Mouse (Mus musculus) 416B (cell line): ENCODE results near the gene Chrnb1.

ENCODE experiments used
- DNase-seq: peaks from one replicate; pipeline ENCODE4 v3.0.0; 2011; ENCODE audit warnings: low read depth

Gene Chrnb1

DNA sequence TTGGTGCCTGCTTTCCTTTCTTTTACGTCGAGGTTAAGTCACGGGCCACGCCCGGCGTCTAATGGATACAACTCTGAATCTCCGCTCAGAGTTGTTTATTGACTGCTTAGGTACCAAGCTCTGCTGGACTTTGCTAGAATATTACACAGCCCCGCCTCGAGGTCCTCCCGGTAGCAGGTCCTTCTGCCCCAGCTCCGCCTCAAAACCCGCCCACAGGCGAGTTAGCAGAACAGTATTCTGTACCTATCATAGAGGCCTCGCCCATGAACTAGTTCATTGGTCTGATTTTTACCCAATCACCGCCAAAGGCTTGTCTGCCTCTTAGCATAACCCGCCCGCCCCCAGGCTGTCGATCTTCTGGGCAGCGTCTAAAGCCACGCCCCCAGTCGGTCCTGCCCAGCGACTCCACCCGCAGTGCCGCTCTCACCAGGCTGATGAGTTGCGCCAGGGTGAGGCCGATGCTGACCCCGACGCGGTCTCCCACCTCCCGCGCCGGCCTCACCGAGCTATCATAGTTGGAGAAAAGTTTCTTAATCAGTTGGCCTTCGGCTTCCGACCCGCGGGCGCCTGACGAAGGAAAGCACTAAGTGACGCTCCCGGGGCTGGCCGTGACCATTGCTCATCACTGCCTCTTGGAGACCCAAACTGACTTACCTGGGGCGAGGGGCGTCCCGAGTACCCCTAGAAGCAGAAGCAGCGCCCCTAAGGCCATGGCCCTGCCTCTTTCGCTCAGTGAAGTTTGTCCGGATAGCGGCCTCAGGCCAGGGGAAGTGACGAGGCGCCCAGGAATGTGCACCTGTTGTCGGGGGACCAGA lies at the start of gene Chrnb1:
TSS of gene Chrnb1 (minus strand) at position 776 of the 815 bp plus-strand sequence.
- peak; percentile 99 for DNase-seq

DNA sequence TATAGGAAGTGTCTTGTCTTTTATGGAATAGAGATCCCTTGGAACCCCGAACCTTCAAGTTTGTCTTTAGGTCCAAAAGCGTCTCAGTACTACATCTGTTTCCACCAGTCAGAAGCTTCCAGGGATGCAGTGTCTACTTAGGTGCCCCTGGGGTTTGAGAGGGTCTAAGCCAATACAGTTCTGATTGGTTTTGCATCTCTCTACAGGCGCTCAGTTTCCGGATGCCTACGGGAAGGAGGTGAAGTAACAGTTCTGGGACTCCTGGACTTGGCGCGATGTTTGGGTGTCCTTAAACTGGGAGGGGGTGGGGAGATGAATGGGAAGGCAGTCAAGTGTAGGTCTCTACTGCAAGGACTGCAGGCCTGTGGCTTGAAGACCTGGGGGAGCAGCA lies 43.0 kb upstream of the Chrnb1 start:
- DNase-seq, result peak; percentile 72

GRCm38 (mm10) chr11:69837952-69838713 lies 42.4 kb upstream of the Chrnb1 start, which contains the start of gene Tmem256:
Gene Tmem256 (plus strand): TSS chr11:69838514.
- DNase-seq, result peak; percentile 100

- no peak for DNase-seq
Observed at GRCm38 (mm10) chr11:69837604-69837951, 41.8 kb upstream of the Chrnb1 start, which contains the start of gene Nlgn2. Gene Nlgn2 (minus strand): TSS chr11:69837784.

- peak; percentile 24 for DNase-seq
Observed at GRCm38 (mm10) chr11:69836703-69837576, 41.2 kb upstream of the Chrnb1 start.

- DNase-seq, result no peak
Observed at GRCm38 (mm10) chr11:69835966-69836335, 40.2 kb upstream of the Chrnb1 start.

- no peak for DNase-seq
Observed at GRCm38 (mm10) chr11:69835326-69835965, 39.7 kb upstream of the Chrnb1 start.

DNA sequence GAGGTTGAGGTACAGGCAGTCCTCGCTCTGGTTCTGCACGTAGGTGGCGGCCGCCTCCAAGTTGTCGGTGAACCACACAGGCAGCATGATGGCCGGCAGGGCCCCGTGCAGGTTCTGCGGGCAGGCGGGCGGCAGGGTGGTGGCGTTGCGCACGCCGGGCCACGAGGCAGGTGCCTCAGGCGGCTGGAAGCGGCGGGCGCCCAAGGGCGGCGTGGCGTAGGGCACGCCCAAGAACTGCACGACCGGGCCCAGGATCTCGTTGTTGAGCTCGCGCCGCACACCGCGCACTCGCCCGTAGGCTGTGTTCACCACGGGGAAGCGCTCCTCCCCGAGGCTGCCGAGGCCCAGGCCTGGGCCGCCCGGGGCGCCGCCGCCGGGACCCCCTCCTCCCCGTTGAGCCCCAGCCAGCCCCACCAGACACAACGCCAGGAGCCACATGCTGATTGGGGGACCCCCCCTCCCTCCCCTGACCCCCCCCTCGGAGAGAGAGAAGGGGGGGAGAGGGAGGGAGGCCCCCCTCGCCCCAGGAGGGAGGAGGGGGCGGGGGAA lies 38.3 kb upstream of the Chrnb1 start:
- DNase-seq, result no peak

DNA sequence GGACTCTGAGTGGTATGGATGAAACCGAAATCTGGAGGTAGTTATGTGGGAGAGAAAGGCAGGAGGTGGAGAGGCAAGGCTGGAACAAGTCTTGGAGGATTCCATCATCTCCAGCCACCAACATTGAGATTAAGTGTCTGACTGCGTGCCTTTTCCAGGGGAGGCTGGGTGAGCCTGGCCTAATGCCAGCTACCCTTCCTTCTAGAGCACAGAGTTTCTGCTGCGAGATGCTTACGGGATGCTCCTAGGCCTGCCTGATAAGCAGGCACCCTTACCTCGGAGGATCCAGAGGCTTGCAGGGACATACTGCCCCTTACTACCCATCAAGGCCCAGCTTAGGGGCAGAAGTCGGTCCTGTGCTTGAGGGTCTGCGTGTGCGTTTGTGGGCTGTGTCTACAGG lies 37.8 kb upstream of the Chrnb1 start:
- no peak for DNase-seq

GRCm38 (mm10) chr11:69828832-69829231 lies 33.1 kb upstream of the Chrnb1 start:
- DNase-seq, result no peak

DNA sequence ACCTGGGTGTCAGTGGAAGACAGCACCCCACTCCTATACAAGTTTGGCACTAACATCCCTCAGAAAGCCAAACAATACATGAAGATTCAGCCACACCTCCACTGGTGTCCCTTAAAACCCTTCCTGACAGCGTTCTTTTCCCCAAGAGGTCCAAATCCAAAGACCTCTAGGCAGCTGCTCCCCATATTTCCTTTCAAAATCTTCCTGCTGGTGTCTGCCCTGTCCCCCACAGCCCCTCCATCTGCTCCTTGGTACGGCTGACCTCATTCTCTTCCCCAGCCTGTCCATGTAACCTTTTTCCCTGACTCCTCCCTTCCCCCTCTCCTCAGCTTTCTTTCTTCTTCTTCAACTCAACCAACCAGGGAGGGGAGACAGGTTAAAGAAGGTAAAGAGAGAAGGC lies 27.7 kb upstream of the Chrnb1 start:
- no peak for DNase-seq

DNA sequence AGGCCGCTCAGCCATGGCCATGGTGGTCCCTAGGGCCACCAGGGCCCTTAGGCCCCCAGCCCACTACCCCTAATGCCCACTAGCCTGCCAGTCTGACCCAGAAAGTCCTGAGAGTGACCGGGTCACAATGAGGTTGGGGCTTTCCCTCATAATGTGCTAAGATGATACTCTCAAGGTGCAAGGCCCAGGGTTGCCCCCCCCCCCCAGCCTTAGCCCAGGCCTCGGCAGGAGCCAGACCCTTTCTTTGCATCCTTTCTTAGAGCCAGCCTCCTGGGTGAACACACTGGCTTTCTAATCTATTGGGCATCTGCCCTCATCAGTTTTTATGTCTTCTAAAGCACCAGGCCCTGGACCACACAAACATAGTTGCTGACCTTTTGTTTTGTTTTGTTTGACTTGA lies 26.3 kb upstream of the Chrnb1 start, which contains the start of gene Spem1:
TSS of gene Spem1 (minus strand) at position 101 of the 400 bp plus-strand sequence.
- DNase-seq, result no peak

DNA sequence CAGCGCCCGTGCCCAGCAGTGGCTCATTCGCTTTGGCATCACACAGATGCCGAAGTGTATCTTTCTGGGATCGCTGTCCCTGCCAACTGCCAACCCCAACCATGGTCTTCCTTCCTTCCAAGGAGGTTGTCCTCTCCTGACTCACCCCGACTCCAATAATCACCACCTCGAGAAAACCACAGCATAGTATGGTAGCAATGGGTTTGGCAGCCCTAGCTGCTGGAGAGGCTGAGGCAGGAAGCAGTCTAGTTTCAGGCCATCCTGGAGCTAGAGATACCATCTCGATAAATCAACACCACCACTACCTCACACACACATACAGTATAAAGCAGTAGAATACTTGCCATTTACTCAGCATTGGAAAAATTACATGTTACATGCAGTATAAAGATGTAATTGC lies 23.1 kb upstream of the Chrnb1 start:
- DNase-seq, result peak; percentile 90

- no peak for DNase-seq
Observed at GRCm38 (mm10) chr11:69818365-69818764, 22.6 kb upstream of the Chrnb1 start, which contains the start of gene Spem2. Gene Spem2 (minus strand): TSS chr11:69818465.

GRCm38 (mm10) chr11:69816520-69816919 lies 20.8 kb upstream of the Chrnb1 start:
- no peak for DNase-seq

DNA sequence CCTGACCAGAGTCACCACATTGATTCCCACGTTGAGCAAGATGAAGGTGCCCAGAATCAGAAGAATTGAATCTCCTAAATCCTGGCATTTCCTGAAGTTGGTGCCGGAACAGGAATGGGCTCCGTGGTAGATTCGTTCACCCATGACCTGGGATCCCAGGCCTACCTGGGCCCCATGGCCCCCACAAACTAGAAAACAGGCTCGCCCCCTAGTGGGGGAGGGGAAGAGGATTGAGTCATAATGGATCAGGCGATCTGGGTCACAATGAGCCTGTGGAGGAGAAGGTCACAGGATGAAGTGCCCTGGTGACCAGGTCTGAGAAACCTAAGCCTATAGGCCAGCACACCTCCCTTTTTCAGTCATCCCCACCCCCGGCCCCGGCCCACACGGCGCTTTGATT lies 19.4 kb upstream of the Chrnb1 start, which contains the start of gene Gm39566:
TSS of gene Gm39566 (minus strand) at position 144 of the 400 bp plus-strand sequence.
- no peak for DNase-seq

DNA sequence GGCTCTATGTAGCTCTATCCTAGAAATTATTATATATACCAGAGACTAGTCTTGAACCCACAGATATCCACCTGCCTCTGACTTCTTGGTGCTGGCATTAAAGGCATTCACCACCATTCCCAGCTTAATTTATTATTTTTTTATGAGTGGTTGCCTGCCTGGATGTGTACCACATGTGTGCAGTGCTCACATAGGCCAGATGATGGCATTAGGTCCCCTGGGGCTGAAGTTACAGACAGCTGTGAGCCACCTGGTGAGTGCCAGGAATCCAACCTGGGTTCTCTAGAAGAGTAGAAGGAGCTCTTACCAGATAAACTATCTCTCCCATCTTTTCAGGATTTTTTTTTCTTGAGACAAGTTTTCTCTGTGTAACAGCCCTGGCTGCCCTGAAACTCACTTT lies 14.5 kb upstream of the Chrnb1 start:
- no peak for DNase-seq

DNA sequence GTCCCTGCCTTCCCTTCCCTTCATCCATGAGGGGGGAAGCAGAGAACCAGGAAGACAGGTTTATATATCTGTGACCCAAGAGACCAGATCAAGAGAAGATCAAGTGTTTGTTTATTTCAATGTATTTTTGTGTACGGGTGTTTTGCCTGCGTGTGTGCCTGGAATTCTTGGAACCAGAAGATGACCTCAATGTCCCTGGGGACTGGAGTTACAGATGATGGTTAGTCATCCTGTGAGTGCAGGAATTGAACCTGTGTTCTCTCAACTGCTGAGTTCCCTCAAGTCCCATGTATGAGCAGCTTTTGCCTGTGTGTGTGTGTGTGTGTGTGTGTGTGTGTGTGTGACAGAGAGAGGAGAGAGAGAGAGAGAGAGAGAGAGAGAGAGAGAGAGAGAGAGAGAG lies 11.9 kb upstream of the Chrnb1 start:
- DNase-seq, result no peak

GRCm38 (mm10) chr11:69806378-69806777 lies 10.6 kb upstream of the Chrnb1 start:
- DNase-seq, result peak; percentile 34

DNA sequence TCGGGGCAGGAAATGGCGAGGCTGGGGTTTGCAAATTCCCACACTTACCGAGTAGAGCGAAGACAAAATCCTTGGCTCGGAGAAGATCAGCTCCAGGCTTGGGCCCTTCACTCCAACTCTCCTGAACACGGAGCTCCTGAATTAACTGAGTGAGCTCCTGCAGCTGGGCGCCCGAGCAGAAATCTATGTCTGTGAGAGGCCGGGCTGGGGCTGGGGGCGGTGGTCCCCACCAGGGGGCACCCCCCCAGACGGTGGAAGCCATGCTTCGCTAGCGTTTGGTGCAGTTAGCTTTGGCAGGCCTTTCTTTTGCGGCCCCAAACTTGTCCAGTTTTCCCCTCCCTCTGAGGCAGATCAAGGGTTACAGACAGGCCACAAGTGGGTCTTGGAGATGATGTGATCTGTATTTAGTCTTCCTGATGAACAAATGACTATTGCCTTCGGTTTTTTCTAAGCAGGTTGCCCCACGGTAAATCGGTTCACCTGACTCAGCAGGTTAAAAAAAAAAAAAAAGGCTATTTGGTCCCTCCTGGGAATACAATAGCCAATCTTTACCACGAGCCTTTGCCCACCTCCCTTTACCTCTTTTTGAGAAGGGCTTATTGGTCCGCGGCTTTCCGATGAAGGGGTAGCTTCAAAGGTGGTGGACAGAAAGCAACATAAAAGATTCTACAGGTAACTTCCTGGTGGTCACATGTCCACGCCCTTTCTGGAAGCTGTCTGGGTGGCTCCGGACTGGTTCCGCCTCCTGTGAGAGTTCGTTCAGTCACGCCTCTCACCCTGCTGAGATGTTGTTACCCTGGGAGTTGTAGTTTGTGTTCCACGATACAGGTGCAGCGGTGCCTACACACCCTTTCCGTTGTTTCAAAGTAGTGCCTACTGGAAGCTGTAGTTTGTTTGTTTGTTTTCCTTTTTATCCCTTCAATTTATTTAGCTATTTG lies 9.5 kb upstream of the Chrnb1 start, which contains the start of gene Tmem102:
TSS of gene Tmem102 (minus strand) at position 653 of the 938 bp plus-strand sequence.
- no peak for DNase-seq
